Mouse (Mus musculus) cortical plate, adult 2 months (tissue): Measurements from ENCODE around the gene Dap. TPM values are rescaled to one million over a fixed set of nuclear protein-coding genes. Genes with fewer than 3 reads are reported as not detected.

Source experiments
- H3K27ac ChIP-seq: fragments of 200-500 bp; 2 replicates; pipeline ENCODE4 v1.5.1; 2012; ENCODE audit warnings: low read length, control low read depth, inconsistent platforms; ENCODE audit not compliant: insufficient read depth
- H3K4me1 ChIP-seq: fragments of 200-500 bp; 2 replicates; pipeline ENCODE4 v1.6.1; 2011; ENCODE audit warnings: low read length; ENCODE audit not compliant: control insufficient read depth, insufficient read depth
- H3K4me3 ChIP-seq: fragments of 200-500 bp; 2 replicates; pipeline ENCODE4 v1.5.1; 2011; ENCODE audit warnings: mild to moderate bottlenecking, low read length, control low read depth; ENCODE audit not compliant: insufficient read depth
- CTCF ChIP-seq: fragments of 200-500 bp; IDR thresholded peaks from 2 replicates; pipeline ENCODE4 v1.5.1; 2011; ENCODE audit warnings: mild to moderate bottlenecking, control low read depth, low read length; ENCODE audit not compliant: insufficient read depth; ENCODE audit errors: extremely low read depth
- POLR2A ChIP-seq: fragments of 200-500 bp; IDR thresholded peaks from 2 replicates; pipeline ENCODE4 v1.6.1; 2011; ENCODE audit warnings: mild to moderate bottlenecking, low read length, control low read depth; ENCODE audit not compliant: insufficient read depth; ENCODE audit errors: extremely low read depth
- polyA plus RNA-seq: library from polyadenylated mRNA; depleted of rRNA; stranded (reverse); fragments of >200 nt; gene quantifications from 2 replicates; pipeline ENCODE4 v1.2.3, GENCODE M21; 2012

Dap gene
- polyA plus RNA-seq, 1 experiment, result 11.3 TPM

DNA sequence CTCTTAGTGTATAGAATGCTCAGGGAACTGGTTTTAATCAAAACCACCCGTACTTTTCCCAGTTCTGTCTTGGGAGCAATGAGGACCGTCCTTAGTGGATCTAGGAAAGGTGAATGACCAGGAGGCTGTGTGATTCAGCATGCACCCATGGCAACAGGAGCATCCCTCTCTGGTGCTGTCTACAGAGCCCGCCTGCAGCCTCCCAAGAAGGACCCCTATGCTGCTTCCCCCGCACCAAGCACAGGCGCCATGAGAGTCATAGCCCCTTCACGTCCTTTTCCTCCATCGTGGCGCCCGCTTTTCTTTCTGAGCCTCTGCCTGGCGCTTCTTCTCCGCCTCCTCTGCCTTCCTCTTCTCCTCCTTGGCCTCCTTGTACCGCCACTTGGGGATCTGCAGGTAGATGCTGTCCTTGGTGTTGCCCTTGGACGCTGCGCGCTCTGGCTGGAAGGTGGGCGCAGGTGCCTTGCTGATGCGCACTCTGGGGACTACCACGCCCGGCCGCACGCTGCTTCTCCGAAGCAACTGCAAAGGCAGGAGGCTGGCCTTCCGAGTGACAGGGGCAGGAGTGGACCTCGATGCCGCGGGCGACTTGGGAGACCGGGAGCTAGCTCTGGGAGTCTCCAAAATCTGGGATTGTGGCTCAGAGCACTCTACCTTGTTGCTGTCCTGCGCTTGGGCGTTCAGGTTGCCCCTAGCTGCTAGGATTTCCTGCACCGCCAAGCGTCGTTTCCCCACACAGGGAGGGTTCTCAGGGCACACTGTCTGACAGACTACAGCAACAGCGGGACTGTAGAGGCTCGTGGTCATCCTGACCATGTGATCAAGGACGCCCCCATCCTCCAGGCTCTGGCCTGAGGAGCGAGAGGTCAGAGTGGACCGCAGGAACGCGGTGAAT, 73.0 kb downstream of the Dap start:
- TF ChIP-seq CTCF (no peak), POLR2A (no peak)
- no peak overlapping the region for H3K4me3 ChIP-seq

GRCm38 (mm10) chr15:31297777-31298137, 73.6 kb downstream of the Dap start:
- peaks cover 6% of the 10 kb centered on the region; the same call in 1 of the 2 replicates for H3K4me1 ChIP-seq
- no peak overlapping the region for H3K27ac ChIP-seq
- no peak overlapping the region for H3K4me3 ChIP-seq
- TF ChIP-seq CTCF, result no peak
- no peak for TF ChIP-seq POLR2A

More for the DNA sequence above, 73.0 kb downstream of the Dap start:
- Histone ChIP-seq H3K4me1 (peaks cover 4% of the 10 kb centered on the region; the same call in 1 of the 2 replicates), H3K27ac (no peak overlapping the region)

GRCm38 (mm10) chr15:31299258-31299917, 75.3 kb downstream of the Dap start:
- TF ChIP-seq CTCF (no peak), POLR2A (no peak)
- peaks cover 6% of the 10 kb centered on the region; the same call in 1 of the 2 replicates for H3K4me1 ChIP-seq
- H3K4me3 ChIP-seq, result no peak overlapping the region
- H3K27ac ChIP-seq, result no peak overlapping the region

DNA sequence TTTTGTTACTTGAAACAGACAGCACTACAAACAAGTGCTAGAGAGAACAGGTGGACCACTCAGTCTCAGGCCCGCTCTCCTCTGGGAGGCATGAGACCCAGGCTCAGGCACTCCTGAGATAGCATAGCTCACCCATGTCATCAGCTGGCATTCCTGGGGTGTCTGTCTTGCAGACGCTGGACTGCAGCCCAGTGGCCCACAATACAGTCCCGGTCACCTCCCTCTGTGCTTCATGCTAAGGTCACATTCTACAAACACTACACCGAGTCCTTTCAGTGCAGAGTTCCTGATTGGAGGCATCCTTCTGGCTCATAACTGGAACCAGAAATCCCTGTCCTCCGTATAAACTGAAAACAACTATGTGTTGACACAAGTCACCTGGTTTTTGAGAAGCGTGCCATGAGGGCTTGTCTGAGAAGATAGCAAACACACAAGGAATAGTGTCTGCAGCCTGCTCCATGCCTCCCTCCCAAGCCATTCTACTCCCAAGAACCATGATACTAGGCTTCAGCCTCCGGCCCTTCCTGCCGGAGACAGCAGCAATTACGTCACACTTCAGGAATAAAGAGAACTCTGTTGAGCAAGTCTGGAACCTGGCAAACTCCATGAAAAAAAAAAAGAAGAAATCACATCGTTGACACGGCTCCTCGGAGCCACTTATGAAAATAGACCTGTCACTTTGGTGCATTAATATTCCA, 78.3 kb downstream of the Dap start:
- TF ChIP-seq CTCF, result no peak
- no peak for TF ChIP-seq POLR2A
- no peak overlapping the region for H3K27ac ChIP-seq
- peaks cover 6% of the 10 kb centered on the region; the same call in 1 of the 2 replicates for H3K4me1 ChIP-seq
- no peak overlapping the region for H3K4me3 ChIP-seq

DNA sequence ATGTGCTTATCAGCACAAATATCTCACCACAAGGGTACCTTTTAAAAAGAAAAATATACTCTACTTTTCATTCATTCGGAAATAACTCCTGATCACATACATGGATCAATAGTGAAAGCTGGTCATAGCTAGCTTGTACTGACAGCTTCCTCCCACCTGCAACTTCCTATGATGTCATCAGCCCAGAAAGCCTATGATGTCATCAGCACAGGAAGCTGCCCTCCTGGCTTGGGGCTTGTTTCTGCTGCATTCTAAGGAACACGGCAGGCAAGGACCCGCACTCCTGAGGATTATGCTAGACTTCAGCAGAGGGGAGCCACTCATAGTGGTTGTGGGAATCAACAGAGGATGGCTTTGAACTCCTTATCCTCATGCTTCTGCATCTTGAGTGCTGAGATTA, 80.2 kb downstream of the Dap start:
- H3K27ac ChIP-seq, result no peak overlapping the region
- no peak overlapping the region for H3K4me3 ChIP-seq
- TF ChIP-seq CTCF (no peak), POLR2A (no peak)
- peaks cover 6% of the 10 kb centered on the region; the same call in 1 of the 2 replicates for H3K4me1 ChIP-seq

- 0 out of 2 replicates have a peak, but pooled peaks cover 2% of the 10 kb centered on the region for H3K4me1 ChIP-seq
- H3K4me3 ChIP-seq, result no peak overlapping the region
- TF ChIP-seq POLR2A (no peak), CTCF (no peak)
- H3K27ac ChIP-seq, result no peak overlapping the region
Measured at GRCm38 (mm10) chr15:31305181-31305580, 81.1 kb downstream of the Dap start.

- no peak overlapping the region for H3K4me3 ChIP-seq
- TF ChIP-seq CTCF (no peak), POLR2A (no peak)
- H3K27ac ChIP-seq, result no peak overlapping the region
- H3K4me1 ChIP-seq, result 0 out of 2 replicates have a peak, but pooled peaks cover 2% of the 10 kb centered on the region
Measured at GRCm38 (mm10) chr15:31306726-31307125, 82.6 kb downstream of the Dap start.

DNA sequence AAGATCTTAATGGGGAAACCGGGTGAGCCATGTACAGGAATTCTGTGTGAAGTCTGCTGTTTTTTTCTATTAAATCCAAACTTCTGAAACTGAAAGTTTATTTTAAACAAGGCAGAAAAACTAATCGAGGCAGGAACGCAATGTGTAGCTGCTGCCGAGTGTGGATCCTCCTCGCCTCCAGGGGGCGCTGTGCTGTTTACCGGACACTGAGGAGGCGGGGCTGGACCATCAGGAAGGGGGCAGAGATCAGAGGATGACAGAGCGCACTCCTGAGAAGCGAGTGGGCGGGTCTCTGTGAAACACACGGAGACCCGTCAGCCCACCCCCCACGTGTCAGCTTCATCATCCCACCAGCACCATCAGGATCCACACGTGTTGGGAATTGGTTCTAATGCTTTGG, 85.4 kb downstream of the Dap start:
- Histone ChIP-seq H3K4me1 (no peaks in the 10 kb centered on the region), H3K4me3 (no peak overlapping the region), H3K27ac (no peak overlapping the region)
- TF ChIP-seq POLR2A (no peak), CTCF (peak; percentile 41; the same call in 1 of the 2 replicates)

- H3K4me3 ChIP-seq, result no peak overlapping the region
- TF ChIP-seq CTCF (no peak), POLR2A (no peak)
- no peaks in the 10 kb centered on the region for H3K4me1 ChIP-seq
- H3K27ac ChIP-seq, result no peak overlapping the region
Measured at GRCm38 (mm10) chr15:31312001-31312400, 87.9 kb downstream of the Dap start.
